Mouse (Mus musculus) forebrain, embryonic 11.5 days (tissue): ENCODE measurements around the gene Hjurp. TPM values are rescaled to one million over a fixed set of nuclear protein-coding genes. Genes with fewer than 3 reads are reported as not detected.
A peak's percentile ranks its signal among the peaks of the same experiment; 100 is the strongest.
"Not testable (repeated sequence)": the region's sequence is repeated elsewhere in the genome, so short reads cannot be mapped to it uniquely, and the experiment has no call there.

ENCODE experiments used
- ATAC-seq: fragments of 200-750 bp; cut with Nextera tagmentation; replicated peaks from 2 replicates; pipeline ENCODE4 v1.8.0; 2017; ENCODE audit warnings: moderate TSS enrichment; ENCODE audit not compliant: low FRiP score
- DNase-seq: peaks from one replicate; pipeline ENCODE4 v3.0.0-alpha.2; 2017; ENCODE audit warnings: low spot score
- H3K27ac ChIP-seq: fragments of 300-500 bp; sonication (generic); 2 replicates; pipeline ENCODE4 v1.5.1; 2014; ENCODE audit warnings: low read depth, low read length
- H3K27me3 ChIP-seq: fragments of 300-500 bp; sonication (generic); 2 replicates; pipeline ENCODE4 v1.6.1; 2014; ENCODE audit warnings: mild to moderate bottlenecking, low read length, mixed read lengths; ENCODE audit not compliant: control insufficient read depth, insufficient read depth
- H3K36me3 ChIP-seq: fragments of 300-500 bp; sonication (generic); 2 replicates; pipeline ENCODE4 v1.6.1; 2014; ENCODE audit warnings: mild to moderate bottlenecking, low read length, moderate library complexity, mixed read lengths; ENCODE audit not compliant: control insufficient read depth, insufficient read depth
- H3K4me1 ChIP-seq: fragments of 300-500 bp; sonication (generic); replicated peaks from 2 replicates; pipeline ENCODE4 v1.6.1; 2014; ENCODE audit warnings: low read length, mixed read lengths; ENCODE audit not compliant: control insufficient read depth, insufficient read depth
- H3K4me2 ChIP-seq: fragments of 300-500 bp; sonication (generic); 2 replicates; pipeline ENCODE4 v1.6.1; 2014; ENCODE audit warnings: low read depth, mild to moderate bottlenecking, low read length, moderate library complexity, mixed read lengths; ENCODE audit not compliant: severe bottlenecking
- H3K4me3 ChIP-seq: fragments of 300-500 bp; sonication (generic); 2 replicates; pipeline ENCODE4 v1.5.1; 2014; ENCODE audit warnings: low read depth, low read length
- H3K9ac ChIP-seq: fragments of 300-500 bp; sonication (generic); 2 replicates; pipeline ENCODE4 v1.6.1; 2014; ENCODE audit warnings: low read length
- H3K9me3 ChIP-seq: fragments of 300-500 bp; sonication (generic); 2 replicates; pipeline ENCODE4 v1.6.1; 2016; ENCODE audit warnings: low read length, mixed read lengths; ENCODE audit not compliant: control insufficient read depth
- WGBS: fragments of 180-500 bp; shearing (Covaris S2); extraction: QIAGEN DNeasy Blood & Tissue Kit; methylation state at CpG from one replicate; pipeline ENCODE4 v1.1.7; 2014; 5-methylcytosine and 5-hydroxymethylcytosine counted together
- polyA plus RNA-seq: library from polyadenylated mRNA; unstranded; fragments of >200 nt; fragmentation: Nextera tagmentation; extraction: Ambion mirVana; gene quantifications from 2 replicates; pipeline ENCODE4 v1.2.1, GENCODE M21; 2014

The Hjurp gene
- polyA plus RNA-seq, 1 experiment from 2014 or later: 223 TPM

- Histone ChIP-seq H3K4me2 (no peak overlapping the region), H3K4me3 (no peak overlapping the region), H3K4me1 (no peaks in the 10 kb centered on the region), H3K27me3 (no peaks in the 10 kb centered on the region), H3K9me3 (peaks cover 58% of the 10 kb centered on the region), H3K9ac (no peak overlapping the region), H3K27ac (no peak overlapping the region), H3K36me3 (no peaks in the 10 kb centered on the region)
- DNase-seq: no peak
- no peak for ATAC-seq
Measured at GRCm38 (mm10) chr1:88225741-88226140, 51.7 kb downstream of the Hjurp start.

GRCm38 (mm10) chr1:88225301-88225700 lies 52.1 kb downstream of the Hjurp start:
- H3K27ac ChIP-seq, H3K9ac ChIP-seq, ATAC-seq, H3K27me3 ChIP-seq, H3K4me3 ChIP-seq, H3K36me3 ChIP-seq, H3K4me1 ChIP-seq, DNase-seq, H3K4me2 ChIP-seq: not testable (repeated sequence)
- 39% methylated on average over 2 of the region's 2 CpGs for WGBS
- H3K9me3 ChIP-seq: peaks cover 53% of the 10 kb centered on the region

- no peak overlapping the region for H3K9ac ChIP-seq
- no peak overlapping the region for H3K4me2 ChIP-seq
- no peak overlapping the region for H3K4me3 ChIP-seq
- 79% methylated on average over 2 of the region's 2 CpGs for WGBS
- no peaks in the 10 kb centered on the region for H3K27me3 ChIP-seq
- peaks cover 42% of the 10 kb centered on the region for H3K9me3 ChIP-seq
- DNase-seq: peak; percentile 53
- H3K36me3 ChIP-seq: no peaks in the 10 kb centered on the region
- H3K4me1 ChIP-seq: no peaks in the 10 kb centered on the region
- no peak for ATAC-seq
- no peak overlapping the region for H3K27ac ChIP-seq
Measured at GRCm38 (mm10) chr1:88224029-88224776, 53.2 kb downstream of the Hjurp start.

GRCm38 (mm10) chr1:88223591-88223990 lies 53.8 kb downstream of the Hjurp start:
- Histone ChIP-seq H3K9ac (no peak overlapping the region), H3K27ac (no peak overlapping the region), H3K27me3 (no peaks in the 10 kb centered on the region), H3K9me3 (peaks cover 36% of the 10 kb centered on the region), H3K4me2 (no peak overlapping the region), H3K4me3 (no peak overlapping the region), H3K4me1 (no peaks in the 10 kb centered on the region), H3K36me3 (no peaks in the 10 kb centered on the region)
- peak; percentile 54 for DNase-seq
- 53% methylated on average over 1 of the region's 1 CpGs for WGBS
- no peak for ATAC-seq

DNA sequence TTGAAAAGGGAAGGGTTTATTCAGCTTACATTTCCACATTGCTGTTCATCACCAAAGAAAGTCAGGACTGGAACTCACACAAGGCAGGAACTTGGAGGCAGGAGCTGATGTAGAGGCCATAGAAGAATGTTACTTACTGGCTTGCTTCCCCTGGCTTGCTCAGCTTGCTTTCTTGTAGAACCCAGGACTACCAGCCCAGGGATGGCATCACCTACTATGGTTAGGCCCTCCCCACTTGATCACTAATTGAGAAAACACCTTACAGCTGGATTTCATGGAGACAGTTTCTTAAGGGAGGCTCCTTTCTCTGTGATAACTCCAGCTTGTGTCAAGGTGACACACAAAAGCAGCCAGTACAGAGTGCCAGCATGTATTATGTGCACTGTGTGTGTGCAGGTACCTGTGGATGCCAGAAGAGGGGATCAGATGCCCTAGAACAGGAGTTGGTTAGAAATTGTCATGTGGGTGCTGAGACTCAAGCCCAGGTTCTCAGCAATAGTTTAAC lies 54.4 kb downstream of the Hjurp start:
- H3K27ac ChIP-seq, ATAC-seq, H3K9ac ChIP-seq, H3K4me1 ChIP-seq, H3K27me3 ChIP-seq, H3K4me2 ChIP-seq, H3K4me3 ChIP-seq, H3K36me3 ChIP-seq: not testable (repeated sequence)
- peaks cover 31% of the 10 kb centered on the region for H3K9me3 ChIP-seq
- peak; percentile 53 for DNase-seq

GRCm38 (mm10) chr1:88222216-88222615 lies 55.2 kb downstream of the Hjurp start:
- H3K27me3 ChIP-seq: no peaks in the 10 kb centered on the region
- ATAC-seq: no peak
- WGBS: 55% methylated on average over 2 of the region's 2 CpGs

DNA sequence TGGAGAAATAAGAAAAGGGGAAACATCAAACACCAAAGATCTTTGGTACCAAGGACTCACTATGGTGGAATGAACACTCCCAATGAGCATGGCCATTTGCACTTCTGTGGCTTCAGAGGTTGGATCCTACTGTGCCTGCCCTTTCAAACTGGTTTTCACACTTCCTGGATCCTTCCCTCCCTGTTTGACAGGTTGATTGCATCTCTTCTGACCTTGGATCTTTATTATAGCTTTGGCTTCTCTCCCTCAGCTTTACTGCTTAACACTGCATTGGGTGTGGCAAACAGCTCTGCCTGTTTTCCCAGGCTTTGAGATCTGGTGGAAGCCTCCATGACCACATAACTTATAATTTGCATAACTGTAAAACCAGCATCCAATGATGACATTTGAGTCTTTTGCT lies 57.1 kb downstream of the Hjurp start:
- Histone ChIP-seq H3K4me2 (no peak overlapping the region), H3K4me1 (no peaks in the 10 kb centered on the region), H3K27me3 (no peaks in the 10 kb centered on the region), H3K9ac (no peak overlapping the region), H3K4me3 (no peak overlapping the region), H3K9me3 (peaks cover 25% of the 10 kb centered on the region), H3K36me3 (no peaks in the 10 kb centered on the region), H3K27ac (no peak overlapping the region)
- ATAC-seq (no peak), DNase-seq (no peak)

More at GRCm38 (mm10) chr1:88222216-88222615, 55.2 kb downstream of the Hjurp start:
- H3K4me3 ChIP-seq: no peak overlapping the region
- H3K27ac ChIP-seq: no peak overlapping the region
- no peak for DNase-seq
- H3K36me3 ChIP-seq: no peaks in the 10 kb centered on the region
- peaks cover 28% of the 10 kb centered on the region for H3K9me3 ChIP-seq
- no peak overlapping the region for H3K4me2 ChIP-seq
- H3K4me1 ChIP-seq: no peaks in the 10 kb centered on the region
- H3K9ac ChIP-seq: no peak overlapping the region

DNA sequence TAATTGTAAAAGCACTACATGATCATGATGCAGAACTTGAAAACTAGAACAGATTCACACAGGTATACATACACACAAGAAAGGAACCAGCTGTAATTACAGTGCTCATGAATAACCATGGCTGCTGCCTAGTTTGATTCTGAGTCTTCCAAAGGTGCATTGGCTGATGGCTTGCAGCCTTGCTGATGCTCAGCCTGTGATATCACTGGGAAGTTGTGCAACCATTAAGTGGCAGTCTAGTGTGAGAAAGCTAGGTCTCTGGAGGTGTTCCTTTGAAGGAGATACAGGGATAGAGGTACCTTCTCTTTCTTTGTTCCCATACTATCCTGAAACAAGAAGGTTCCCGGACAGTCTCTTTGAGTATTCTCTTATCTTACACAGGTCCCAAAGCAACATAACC lies 58.4 kb downstream of the Hjurp start:
- H3K9ac ChIP-seq: no peak overlapping the region
- WGBS: 22% methylated on average over 1 of the region's 1 CpGs
- peaks cover 35% of the 10 kb centered on the region for H3K9me3 ChIP-seq
- ATAC-seq (no peak), DNase-seq (peak; percentile 52)
- H3K27me3 ChIP-seq: no peaks in the 10 kb centered on the region
- no peaks in the 10 kb centered on the region for H3K4me1 ChIP-seq
- H3K36me3 ChIP-seq: no peaks in the 10 kb centered on the region
- H3K4me3 ChIP-seq: no peak overlapping the region
- no peak overlapping the region for H3K4me2 ChIP-seq
- no peak overlapping the region for H3K27ac ChIP-seq

- ATAC-seq (no peak), DNase-seq (peak; percentile 57)
- no peaks in the 10 kb centered on the region for H3K36me3 ChIP-seq
- no peaks in the 10 kb centered on the region for H3K4me1 ChIP-seq
- H3K4me3 ChIP-seq: no peak overlapping the region
- 55% methylated on average over 4 of the region's 4 CpGs for WGBS
- H3K27me3 ChIP-seq: no peaks in the 10 kb centered on the region
- H3K9me3 ChIP-seq: peaks cover 40% of the 10 kb centered on the region
- H3K9ac ChIP-seq: no peak overlapping the region
- H3K27ac ChIP-seq: no peak overlapping the region
- H3K4me2 ChIP-seq: no peak overlapping the region
Measured at GRCm38 (mm10) chr1:88218591-88218990, 58.8 kb downstream of the Hjurp start.
